Mouse (Mus musculus): ENCODE measurements at regions not wholly inside any gene's neighbourhood (a gene's known extent, or its start where the extent isn't known, plus 50 kb on each side); places are given as distances from the start of the nearest gene placed in this dataset.

DNA sequence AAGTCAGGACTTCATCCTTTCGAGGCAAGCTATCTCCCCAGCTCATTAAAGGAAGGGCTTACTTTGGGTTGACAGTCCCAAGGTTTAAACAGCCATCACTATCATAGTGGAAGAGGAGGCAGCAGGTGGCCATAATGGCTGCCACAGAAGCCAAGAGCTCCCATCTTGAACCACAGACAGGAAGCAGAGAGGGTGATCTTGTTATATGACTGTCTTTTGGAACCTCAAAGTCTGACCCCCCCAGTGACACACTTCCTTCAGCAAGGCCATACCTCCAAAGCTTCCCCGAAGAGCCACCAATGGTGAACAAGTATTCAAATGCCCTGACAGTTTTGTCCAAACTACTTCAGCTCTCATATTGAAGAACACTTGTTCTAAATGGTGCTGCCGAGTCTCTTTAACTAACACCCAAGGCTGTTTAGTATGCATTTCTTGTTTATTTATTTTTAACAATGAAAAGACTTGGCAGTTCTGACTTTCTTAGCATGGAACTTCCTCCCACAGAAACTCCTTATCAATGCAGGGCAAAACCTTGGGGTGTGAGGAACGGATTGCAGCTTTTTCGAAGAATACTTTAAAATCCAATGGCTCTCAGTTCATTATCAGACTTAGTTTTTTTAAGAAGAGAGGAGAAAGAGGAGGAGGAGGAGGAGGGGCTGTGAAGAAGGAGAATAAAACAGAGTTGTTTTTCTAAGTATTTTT, 79.8 kb upstream of the Tnik start:
- Histone ChIP-seq H3K36me3 (replicated peaks; ENCODE audit: low read length) (no peaks in the 10 kb centered on the region), H3K9me3 (no peaks in the 10 kb centered on the region), H3K4me3 (replicated peaks) (no peak overlapping the region), H3K4me1 (peaks cover 48% of the 10 kb centered on the region), H3K27me3 (replicated peaks) (peaks cover 10% of the 10 kb centered on the region)
- TF ChIP-seq GATA1 (IDR thresholded peaks at IDR 0.05; ENCODE audit: borderline replicate concordance, low read length) (no peak), FLI1 (IDR thresholded peaks at IDR 0.05; ENCODE audit: low read length) (no peak)

DNA sequence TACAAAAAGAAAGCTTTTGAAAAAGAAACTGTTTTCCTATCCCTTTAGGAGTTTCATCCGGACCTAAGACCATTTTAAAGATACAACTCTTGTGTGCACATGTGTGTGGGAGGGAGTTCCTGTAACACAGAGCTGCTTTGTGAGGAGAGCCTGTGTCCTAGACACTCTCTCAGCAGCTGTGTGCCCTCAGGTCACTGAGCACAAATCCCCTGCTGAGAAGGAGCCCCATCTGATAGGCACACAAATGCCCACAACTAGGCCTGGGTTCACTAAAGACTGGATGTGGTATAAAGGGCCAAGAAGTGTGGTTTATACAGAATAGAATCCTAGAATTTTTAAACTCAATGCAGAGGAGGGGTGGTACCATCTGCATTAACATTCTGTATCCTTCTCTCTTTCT, 77.5 kb upstream of the Tnik start:
- TF ChIP-seq FLI1 (IDR thresholded peaks at IDR 0.05; ENCODE audit: low read length) = no peak
- no peak for TF ChIP-seq GATA1 (IDR thresholded peaks at IDR 0.05; ENCODE audit: borderline replicate concordance, low read length)
- H3K27me3 ChIP-seq (replicated peaks) = peaks cover 1% of the 10 kb centered on the region
- no peaks in the 10 kb centered on the region for H3K36me3 ChIP-seq (replicated peaks; ENCODE audit: low read length)
- peaks cover 52% of the 10 kb centered on the region for H3K4me1 ChIP-seq
- H3K9me3 ChIP-seq = no peaks in the 10 kb centered on the region
- H3K4me3 ChIP-seq (replicated peaks) = no peak overlapping the region

DNA sequence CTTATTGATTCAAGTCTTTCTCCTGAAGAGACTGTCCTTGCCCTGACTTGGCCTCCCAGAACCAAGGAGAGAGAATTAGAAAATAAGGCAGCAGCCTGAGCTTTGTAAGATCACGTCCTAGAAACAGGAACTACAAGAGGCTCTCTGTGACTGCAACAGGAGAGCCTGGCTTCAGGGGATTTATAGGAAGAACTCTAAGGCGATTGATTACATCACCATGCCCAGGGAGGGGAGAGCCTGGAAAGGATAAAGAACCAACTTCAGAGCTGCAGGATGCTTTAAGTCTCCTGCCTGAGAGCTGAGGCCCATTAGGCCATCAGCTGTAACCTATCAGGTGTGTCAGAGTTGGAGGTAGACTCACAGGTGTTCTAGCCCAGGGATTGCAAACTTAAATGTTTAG, 77.1 kb upstream of the Tnik start:
- TF ChIP-seq FLI1 (IDR thresholded peaks at IDR 0.05; ENCODE audit: low read length) (no peak), GATA1 (IDR thresholded peaks at IDR 0.05; ENCODE audit: borderline replicate concordance, low read length) (no peak)
- Histone ChIP-seq H3K36me3 (replicated peaks; ENCODE audit: low read length) (no peaks in the 10 kb centered on the region), H3K9me3 (no peaks in the 10 kb centered on the region)

GRCm38 (mm10) chr3:28189371-28189770, 73.6 kb upstream of the Tnik start:
- TF ChIP-seq FLI1 (IDR thresholded peaks at IDR 0.05; ENCODE audit: low read length) = no peak
- no peak for TF ChIP-seq GATA1 (IDR thresholded peaks at IDR 0.05; ENCODE audit: borderline replicate concordance, low read length)

More for the DNA sequence above, 77.1 kb upstream of the Tnik start:
- Histone ChIP-seq H3K4me1 (peaks cover 52% of the 10 kb centered on the region), H3K4me3 (replicated peaks) (no peak overlapping the region), H3K27me3 (replicated peaks) (peaks cover 1% of the 10 kb centered on the region)

DNA sequence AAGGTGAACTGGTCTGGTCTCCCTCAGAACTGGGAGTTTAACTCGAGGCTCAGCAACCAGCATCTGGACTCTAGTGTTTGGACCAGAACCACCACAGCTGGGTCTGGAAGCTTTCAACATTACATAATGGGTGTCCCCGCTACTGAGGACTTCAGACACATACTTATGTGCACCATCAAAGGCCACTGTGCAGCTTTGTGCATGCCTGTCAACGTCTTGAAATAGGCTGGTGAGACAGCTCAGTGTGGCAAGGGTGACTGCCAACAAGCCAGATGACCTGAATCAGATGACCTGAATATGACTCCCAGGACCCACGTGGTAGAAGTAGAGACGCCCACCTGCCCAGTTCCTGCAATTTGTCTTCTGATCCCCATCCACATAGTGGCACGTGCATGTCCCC, 72.8 kb upstream of the Tnik start:
- TF ChIP-seq FLI1 (IDR thresholded peaks at IDR 0.05; ENCODE audit: low read length) = no peak
- no peak for TF ChIP-seq GATA1 (IDR thresholded peaks at IDR 0.05; ENCODE audit: borderline replicate concordance, low read length)
- H3K36me3 ChIP-seq (replicated peaks; ENCODE audit: low read length) = no peaks in the 10 kb centered on the region
- no peaks in the 10 kb centered on the region for H3K27me3 ChIP-seq (replicated peaks)
- H3K4me1 ChIP-seq = peaks cover 32% of the 10 kb centered on the region
- H3K4me3 ChIP-seq (replicated peaks) = no peak overlapping the region
- H3K9me3 ChIP-seq = no peaks in the 10 kb centered on the region

More at GRCm38 (mm10) chr3:28189371-28189770, 73.6 kb upstream of the Tnik start:
- H3K36me3 ChIP-seq (replicated peaks; ENCODE audit: low read length) = no peaks in the 10 kb centered on the region
- H3K4me1 ChIP-seq = peaks cover 29% of the 10 kb centered on the region
- no peaks in the 10 kb centered on the region for H3K27me3 ChIP-seq (replicated peaks)
- no peaks in the 10 kb centered on the region for H3K9me3 ChIP-seq
- no peak overlapping the region for H3K4me3 ChIP-seq (replicated peaks)

DNA sequence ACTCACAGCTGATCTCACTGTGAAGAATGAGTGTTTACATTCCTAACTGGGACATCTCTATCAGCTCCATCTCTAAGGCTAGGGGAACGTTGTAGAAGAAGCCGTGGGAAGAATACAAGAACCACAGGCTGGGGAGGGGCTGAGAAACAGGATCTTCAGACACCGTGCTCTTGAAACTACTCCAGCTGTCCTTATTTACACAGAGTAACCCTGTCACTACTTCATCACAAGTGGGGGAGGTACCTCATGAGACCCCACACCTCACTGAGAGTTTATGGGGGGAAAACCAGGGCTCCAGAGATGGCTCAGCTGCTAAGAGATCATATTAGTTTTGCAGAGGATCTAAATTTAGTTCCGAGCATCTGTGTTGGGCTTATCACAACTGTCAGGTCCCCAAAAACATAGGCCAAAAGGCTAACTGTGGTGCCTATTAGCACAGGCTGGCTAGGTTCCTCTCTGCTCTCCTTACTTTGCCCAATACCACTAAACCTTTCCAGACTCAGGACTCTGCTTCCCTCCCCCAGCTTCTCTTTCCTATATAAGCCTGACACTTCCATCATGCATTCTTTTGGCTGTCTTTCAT, 68.5 kb upstream of the Tnik start:
- TF ChIP-seq GATA1 (IDR thresholded peaks at IDR 0.05; ENCODE audit: borderline replicate concordance, low read length) (no peak), FLI1 (IDR thresholded peaks at IDR 0.05; ENCODE audit: low read length) (no peak)
- H3K27me3 ChIP-seq (replicated peaks) = no peaks in the 10 kb centered on the region
- no peak overlapping the region for H3K4me3 ChIP-seq (replicated peaks)
- H3K4me1 ChIP-seq = peaks cover 21% of the 10 kb centered on the region
- no peaks in the 10 kb centered on the region for H3K9me3 ChIP-seq
- H3K36me3 ChIP-seq (replicated peaks; ENCODE audit: low read length) = no peaks in the 10 kb centered on the region

DNA sequence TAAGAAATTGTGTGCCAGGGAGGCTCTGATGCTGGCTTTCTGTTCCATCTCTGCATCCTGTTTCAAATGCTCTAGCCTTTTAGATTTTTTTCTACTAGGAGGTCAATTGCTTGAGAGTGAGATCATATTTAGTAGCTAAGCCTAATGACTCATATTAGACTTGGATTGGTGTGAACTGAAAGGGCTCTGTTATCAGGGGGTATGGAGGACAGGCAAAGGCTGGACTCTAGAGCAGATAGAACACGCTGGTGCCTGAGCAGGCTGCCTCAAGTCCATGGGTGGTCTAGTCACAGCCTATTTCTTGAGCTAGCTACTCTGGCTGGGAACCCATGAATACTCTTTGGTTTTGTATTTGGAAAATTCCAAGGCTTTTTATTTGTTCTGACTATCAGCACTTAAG, 66.2 kb upstream of the Tnik start:
- no peak for TF ChIP-seq FLI1 (IDR thresholded peaks at IDR 0.05; ENCODE audit: low read length)
- TF ChIP-seq GATA1 (IDR thresholded peaks at IDR 0.05; ENCODE audit: borderline replicate concordance, low read length) = no peak
- no peaks in the 10 kb centered on the region for H3K27me3 ChIP-seq (replicated peaks)
- no peaks in the 10 kb centered on the region for H3K9me3 ChIP-seq
- no peaks in the 10 kb centered on the region for H3K36me3 ChIP-seq (replicated peaks; ENCODE audit: low read length)
- H3K4me3 ChIP-seq (replicated peaks) = no peak overlapping the region
- peaks cover 19% of the 10 kb centered on the region for H3K4me1 ChIP-seq

- TF ChIP-seq FLI1 (IDR thresholded peaks at IDR 0.05; ENCODE audit: low read length) = no peak
- TF ChIP-seq GATA1 (IDR thresholded peaks at IDR 0.05; ENCODE audit: borderline replicate concordance, low read length) = no peak
- H3K9me3 ChIP-seq = no peaks in the 10 kb centered on the region
- H3K36me3 ChIP-seq (replicated peaks; ENCODE audit: low read length) = no peaks in the 10 kb centered on the region
- H3K4me3 ChIP-seq (replicated peaks) = no peak overlapping the region
- H3K27me3 ChIP-seq (replicated peaks) = no peaks in the 10 kb centered on the region
- H3K4me1 ChIP-seq = peaks cover 11% of the 10 kb centered on the region
These were observed 53.7 kb upstream of the Tnik start for GRCm38 (mm10) chr3:28209304-28209703.

DNA sequence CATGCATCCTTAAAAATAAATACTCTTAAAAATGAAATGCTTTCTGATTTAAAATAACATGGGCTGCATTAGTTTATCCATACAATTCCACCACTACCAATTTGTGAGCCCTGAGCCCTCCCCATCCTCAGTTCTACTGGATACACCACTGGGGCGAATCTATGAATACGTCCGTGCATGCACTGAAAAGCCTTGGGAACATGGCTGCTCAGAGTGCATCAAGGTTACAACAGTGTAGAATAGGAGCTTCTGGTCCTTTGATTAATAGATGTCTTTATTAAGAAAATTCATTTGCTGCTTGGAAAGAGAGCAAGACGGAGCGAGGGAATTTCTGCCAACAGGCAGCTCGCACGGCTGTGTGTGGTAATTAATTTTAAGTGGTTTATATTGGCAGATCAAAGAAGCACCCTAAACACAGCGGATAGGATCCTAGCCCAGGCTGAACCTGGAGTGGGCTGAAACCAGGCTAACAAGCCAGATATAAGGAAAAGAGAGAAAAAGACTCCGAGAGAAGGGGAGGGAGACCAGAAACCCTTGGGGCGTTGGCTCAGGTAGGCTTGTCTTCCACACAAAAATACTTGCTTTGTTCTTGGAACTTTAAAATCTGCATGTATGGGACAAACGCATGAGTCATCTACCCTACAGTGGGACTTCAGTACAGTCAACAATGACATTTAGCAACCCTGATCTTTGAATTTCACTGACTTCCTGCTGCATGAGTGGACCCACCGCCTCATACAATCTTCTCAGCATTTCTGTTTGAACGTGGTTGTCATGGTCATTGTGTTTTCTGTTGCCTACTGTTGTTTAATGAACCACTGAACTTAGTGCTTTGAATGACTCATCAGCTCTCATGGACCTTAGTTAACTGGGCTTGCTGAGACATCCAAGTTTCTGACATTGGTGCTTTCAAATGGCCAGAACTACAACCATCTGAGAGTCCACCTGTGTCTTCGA, 51.9 kb upstream of the Tnik start:
- no peak for TF ChIP-seq FLI1 (IDR thresholded peaks at IDR 0.05; ENCODE audit: low read length)
- TF ChIP-seq GATA1 (IDR thresholded peaks at IDR 0.05; ENCODE audit: borderline replicate concordance, low read length) = no peak
- Histone ChIP-seq H3K4me3 (replicated peaks) (no peak overlapping the region), H3K9me3 (no peaks in the 10 kb centered on the region), H3K27me3 (replicated peaks) (peaks cover 5% of the 10 kb centered on the region), H3K4me1 (peaks cover 11% of the 10 kb centered on the region), H3K36me3 (replicated peaks; ENCODE audit: low read length) (no peaks in the 10 kb centered on the region)

All from megakaryocyte, embryonic 14.5 days (primary cell).